Mouse (Mus musculus): Measurements from ENCODE around the gene Tma16. TPM values are rescaled to one million over a fixed set of nuclear protein-coding genes. Genes with fewer than 3 reads are reported as not detected.

Gene Tma16
- polyA plus RNA-seq (2015; fragmentation: Nextera tagmentation; extraction: Ambion mirVana) = 12.1 and 13.5 TPM in 2 replicates

- ATAC-seq (replicated peaks) = peak; percentile 98
- H3K4me2 ChIP-seq (replicated peaks) = peak within 1 kb of the TSS; percentile 67
- H3K4me1 ChIP-seq = peaks cover 13% of the 10 kb centered on the region
- peak within 1 kb of the TSS; percentile 89 for H3K4me3 ChIP-seq
- H3K27me3 ChIP-seq = no peaks in the 10 kb centered on the region
- WGBS = under 1% methylated on average over 45 of the region's 45 CpGs
- no peaks in the 10 kb centered on the region for H3K9me3 ChIP-seq
- H3K9ac ChIP-seq (replicated peaks) = peak within 1 kb of the TSS; percentile 83
- peaks cover 13% of the 10 kb centered on the region for H3K36me3 ChIP-seq
- peak within 1 kb of the TSS; percentile 82 for H3K27ac ChIP-seq (replicated peaks)
Measured at GRCm38 (mm10) chr8:66486084-66486763, at the start of gene Tma16. Gene Tma16 (minus strand): TSS chr8:66486530.

GRCm38 (mm10) chr8:66520576-66520975, 34.2 kb upstream of the Tma16 start:
- no peak for ATAC-seq (replicated peaks)

GRCm38 (mm10) chr8:66519149-66519548, 32.8 kb upstream of the Tma16 start:
- WGBS = 85% methylated on average over 2 of the region's 2 CpGs
- Histone ChIP-seq H3K4me3 (no peak overlapping the region), H3K4me1 (no peaks in the 10 kb centered on the region), H3K9ac (replicated peaks) (no peak overlapping the region), H3K9me3 (no peaks in the 10 kb centered on the region), H3K36me3 (no peaks in the 10 kb centered on the region), H3K27ac (replicated peaks) (no peak overlapping the region), H3K27me3 (no peaks in the 10 kb centered on the region), H3K4me2 (replicated peaks) (no peak overlapping the region)
- ATAC-seq (replicated peaks) = no peak

More at GRCm38 (mm10) chr8:66520576-66520975, 34.2 kb upstream of the Tma16 start:
- H3K27me3 ChIP-seq = no peaks in the 10 kb centered on the region
- no peak overlapping the region for H3K27ac ChIP-seq (replicated peaks)
- no peak overlapping the region for H3K9ac ChIP-seq (replicated peaks)
- H3K9me3 ChIP-seq = no peaks in the 10 kb centered on the region
- H3K4me1 ChIP-seq = no peaks in the 10 kb centered on the region
- H3K4me2 ChIP-seq (replicated peaks) = no peak overlapping the region
- H3K4me3 ChIP-seq = no peak overlapping the region
- H3K36me3 ChIP-seq = no peaks in the 10 kb centered on the region

GRCm38 (mm10) chr8:66511537-66511936, 25.2 kb upstream of the Tma16 start, which contains the start of gene Tktl2:
Gene Tktl2 (plus strand): TSS chr8:66511756.
- Histone ChIP-seq H3K36me3 (no peaks in the 10 kb centered on the region), H3K4me1 (no peaks in the 10 kb centered on the region), H3K9ac (replicated peaks) (no peak within 1 kb of the TSS), H3K27ac (replicated peaks) (no peak within 1 kb of the TSS), H3K9me3 (no peaks in the 10 kb centered on the region), H3K27me3 (no peaks in the 10 kb centered on the region), H3K4me3 (no peak within 1 kb of the TSS), H3K4me2 (replicated peaks) (no peak within 1 kb of the TSS)
- WGBS = 96% methylated on average over 22 of the region's 22 CpGs
- no peak for ATAC-seq (replicated peaks)

- 86% methylated on average over 2 of the region's 2 CpGs for WGBS
- no peak overlapping the region for H3K4me2 ChIP-seq (replicated peaks)
- no peak overlapping the region for H3K4me3 ChIP-seq
- H3K9ac ChIP-seq (replicated peaks) = no peak overlapping the region
- no peak for ATAC-seq (replicated peaks)
- no peak overlapping the region for H3K27ac ChIP-seq (replicated peaks)
- no peaks in the 10 kb centered on the region for H3K4me1 ChIP-seq
- no peaks in the 10 kb centered on the region for H3K27me3 ChIP-seq
- no peaks in the 10 kb centered on the region for H3K9me3 ChIP-seq
- H3K36me3 ChIP-seq = no peaks in the 10 kb centered on the region
Measured at GRCm38 (mm10) chr8:66503381-66503780, 17.1 kb upstream of the Tma16 start.

GRCm38 (mm10) chr8:66496998-66497577, 10.8 kb upstream of the Tma16 start:
- Histone ChIP-seq H3K36me3 (no peaks in the 10 kb centered on the region), H3K27ac (replicated peaks) (no peak overlapping the region), H3K9me3 (no peaks in the 10 kb centered on the region), H3K4me3 (no peak overlapping the region), H3K4me2 (replicated peaks) (no peak overlapping the region), H3K27me3 (no peaks in the 10 kb centered on the region), H3K9ac (replicated peaks) (no peak overlapping the region), H3K4me1 (no peaks in the 10 kb centered on the region)
- WGBS = 37% methylated on average over 4 of the region's 4 CpGs
- ATAC-seq (replicated peaks) = peak; percentile 53; the same call in 1 of the 2 replicates

GRCm38 (mm10) chr8:66495726-66496125, 9.4 kb upstream of the Tma16 start:
- H3K27ac ChIP-seq (replicated peaks) = no peak overlapping the region
- no peaks in the 10 kb centered on the region for H3K27me3 ChIP-seq
- H3K9ac ChIP-seq (replicated peaks) = no peak overlapping the region
- H3K9me3 ChIP-seq = no peaks in the 10 kb centered on the region
- H3K4me2 ChIP-seq (replicated peaks) = no peak overlapping the region
- peak; percentile 93 for ATAC-seq (replicated peaks)
- no peaks in the 10 kb centered on the region for H3K36me3 ChIP-seq
- H3K4me1 ChIP-seq = no peaks in the 10 kb centered on the region
- WGBS = 4% methylated on average over 8 of the region's 8 CpGs
- no peak overlapping the region for H3K4me3 ChIP-seq

- H3K9me3 ChIP-seq = no peaks in the 10 kb centered on the region
- no peaks in the 10 kb centered on the region for H3K36me3 ChIP-seq
- no peak overlapping the region for H3K4me3 ChIP-seq
- 74% methylated on average over 2 of the region's 2 CpGs for WGBS
- no peaks in the 10 kb centered on the region for H3K4me1 ChIP-seq
- no peak for ATAC-seq (replicated peaks)
- no peak overlapping the region for H3K4me2 ChIP-seq (replicated peaks)
- no peaks in the 10 kb centered on the region for H3K27me3 ChIP-seq
- no peak overlapping the region for H3K9ac ChIP-seq (replicated peaks)
- H3K27ac ChIP-seq (replicated peaks) = no peak overlapping the region
Measured at GRCm38 (mm10) chr8:66494496-66494895, 8.2 kb upstream of the Tma16 start.

GRCm38 (mm10) chr8:66490624-66491023, 4.3 kb upstream of the Tma16 start:
- Histone ChIP-seq H3K4me1 (peaks cover 3% of the 10 kb centered on the region), H3K9ac (replicated peaks) (no peak overlapping the region), H3K4me3 (no peak overlapping the region), H3K36me3 (no peaks in the 10 kb centered on the region), H3K4me2 (replicated peaks) (no peak overlapping the region), H3K9me3 (no peaks in the 10 kb centered on the region), H3K27ac (replicated peaks) (no peak overlapping the region), H3K27me3 (no peaks in the 10 kb centered on the region)
- 88% methylated on average over 4 of the region's 4 CpGs for WGBS
- ATAC-seq (replicated peaks) = no peak

GRCm38 (mm10) chr8:66488556-66488955, 2.2 kb upstream of the Tma16 start:
- no peaks in the 10 kb centered on the region for H3K27me3 ChIP-seq
- WGBS = 48% methylated on average over 3 of the region's 3 CpGs
- H3K9me3 ChIP-seq = no peaks in the 10 kb centered on the region
- peaks cover 13% of the 10 kb centered on the region for H3K4me1 ChIP-seq
- ATAC-seq (replicated peaks) = no peak
- no peak overlapping the region for H3K4me3 ChIP-seq
- no peak overlapping the region for H3K4me2 ChIP-seq (replicated peaks)
- 0 out of 2 replicates have a peak, but pooled peaks cover 2% of the 10 kb centered on the region for H3K36me3 ChIP-seq
- H3K9ac ChIP-seq (replicated peaks) = no peak overlapping the region
- no peak overlapping the region for H3K27ac ChIP-seq (replicated peaks)

GRCm38 (mm10) chr8:66476880-66477279, 9.4 kb downstream of the Tma16 start:
- Histone ChIP-seq H3K36me3 (peaks cover 56% of the 10 kb centered on the region), H3K27me3 (no peaks in the 10 kb centered on the region), H3K9ac (replicated peaks) (no peak overlapping the region), H3K4me3 (no peak overlapping the region), H3K9me3 (no peaks in the 10 kb centered on the region), H3K27ac (replicated peaks) (no peak overlapping the region), H3K4me2 (replicated peaks) (no peak overlapping the region), H3K4me1 (no peaks in the 10 kb centered on the region)
- ATAC-seq (replicated peaks) = no peak
- 98% methylated on average over 3 of the region's 3 CpGs for WGBS

- Histone ChIP-seq H3K36me3 (no peaks in the 10 kb centered on the region), H3K9me3 (no peaks in the 10 kb centered on the region), H3K9ac (replicated peaks) (no peak overlapping the region), H3K27ac (replicated peaks) (no peak overlapping the region), H3K4me3 (no peak overlapping the region), H3K4me1 (no peaks in the 10 kb centered on the region), H3K27me3 (no peaks in the 10 kb centered on the region), H3K4me2 (replicated peaks) (no peak overlapping the region)
- 87% methylated on average over 3 of the region's 3 CpGs for whole genome bisulfite sequencing
- ATAC-seq (replicated peaks) = no peak
Measured at GRCm38 (mm10) chr8:66469821-66470220, 16.5 kb downstream of the Tma16 start.

- H3K27ac ChIP-seq (replicated peaks) = no peak overlapping the region
- H3K27me3 ChIP-seq = no peaks in the 10 kb centered on the region
- H3K4me2 ChIP-seq (replicated peaks) = no peak overlapping the region
- H3K4me1 ChIP-seq = no peaks in the 10 kb centered on the region
- H3K9ac ChIP-seq (replicated peaks) = no peak overlapping the region
- no peak for ATAC-seq (replicated peaks)
- H3K36me3 ChIP-seq = no peaks in the 10 kb centered on the region
- H3K4me3 ChIP-seq = no peak overlapping the region
- no peaks in the 10 kb centered on the region for H3K9me3 ChIP-seq
Measured at GRCm38 (mm10) chr8:66457057-66457456, 29.3 kb downstream of the Tma16 start.
